Mouse (Mus musculus): ENCODE results near the gene Slc2a13.

- TF ChIP-seq GATA1 (IDR thresholded peaks at IDR 0.05; ENCODE audit: borderline replicate concordance, low read length) (no peak), FLI1 (IDR thresholded peaks at IDR 0.05; ENCODE audit: low read length) (no peak)
These were observed 6.3 kb downstream of the Slc2a13 start for GRCm38 (mm10) chr15:91566784-91567183.
